Mouse (Mus musculus) left cerebral cortex, adult 2 months (tissue): ENCODE measurements around the gene Dusp6. TPM values are rescaled to one million over a fixed set of nuclear protein-coding genes. Genes with fewer than 3 reads are reported as not detected.
"Not testable (repeated sequence)": the region's sequence is repeated elsewhere in the genome, so short reads cannot be mapped to it uniquely, and the experiment has no call there.

ENCODE experiments used
- DNase-seq, 2 experiments: peaks; one replicate each; pipeline ENCODE4 v3.0.0; 2021 to 2022; ENCODE audit warnings: low spot score in 2 of 2, mixed read lengths in 1 of 2; ENCODE audit errors: extremely low spot score in 1 of 2
- H3K27ac ChIP-seq: fragments of 200-600 bp; 2 replicates; pipeline ENCODE4 v1.8.1; 2022
- H3K4me3 ChIP-seq: fragments of 200-600 bp; 2 replicates; pipeline ENCODE4 v1.8.1; 2022
- CTCF ChIP-seq: fragments of 200-600 bp; IDR thresholded peaks from 2 replicates; pipeline ENCODE4 v1.8.1; 2022; ENCODE audit warnings: antibody characterized with exemption, mild to moderate bottlenecking, moderate library complexity
- intact Hi-C: fragments of 180-260 bp; cut with DNase I; formaldehyde crosslinking; loops from one replicate; pipeline ENCODE4 v1.15.1; 2025
- long read RNA-seq, 2 experiments: library from polyadenylated mRNA; stranded (forward); transcript quantifications; one replicate each; pipeline ENCODE4 v2.0.0; 2021; ENCODE audit warnings: borderline mapping rate in 2 of 2
- total RNA-seq, 2 experiments: library from RNA; stranded (reverse); gene quantifications; 2 replicates each; pipeline ENCODE4 v1.2.3; 2021

Dusp6 gene
- total RNA-seq = 100 to 1,000 TPM; 101 to 116 TPM
- long read RNA-seq, experiment 1, transcript Dusp6-202 (2 exons, 758 nt) = minor isoform, 6 of 119 reads
- long read RNA-seq, experiment 1, transcript Dusp6-201 (3 exons, 2,796 nt) = major isoform, 104 of 119 reads
- long read RNA-seq, experiment 1, partial matches to known transcripts = 2 of 119 reads
- long read RNA-seq, experiment 1, other reads (novel, unspliced or antisense) = 7 of 119 reads
- long read RNA-seq, experiment 2, transcript Dusp6-201 (3 exons, 2,796 nt) = major isoform, 76 of 84 reads
- long read RNA-seq, experiment 2, partial matches to known transcripts = 4 of 84 reads
- long read RNA-seq, experiment 2, other reads (novel, unspliced or antisense) = 4 of 84 reads

- peak within 1 kb of the TSS; percentile 97 for H3K27ac ChIP-seq
- peak within 1 kb of the TSS; percentile 82 for H3K4me3 ChIP-seq
- DNase-seq = peak; percentile 95 to 96
- intact Hi-C loops = loop anchor here (2.0 to 5.0 kb wide), 9 partner anchors 48 to 354 kb away; partner anchors contain the start of genes Galnt4 and Poc1b
- peak; percentile 25 for TF ChIP-seq CTCF
Measured at GRCm38 (mm10) chr10:99262867-99263379, at the start of gene Dusp6. TSS of gene Dusp6 (plus strand) at chr10:99263231.

GRCm38 (mm10) chr10:99214421-99215299 is 48.4 kb upstream of the Dusp6 start:
- no peak for TF ChIP-seq CTCF
- H3K27ac ChIP-seq = no peak overlapping the region
- no peak for DNase-seq
- H3K4me3 ChIP-seq = no peak overlapping the region
- intact Hi-C loops = no loop called here

DNA sequence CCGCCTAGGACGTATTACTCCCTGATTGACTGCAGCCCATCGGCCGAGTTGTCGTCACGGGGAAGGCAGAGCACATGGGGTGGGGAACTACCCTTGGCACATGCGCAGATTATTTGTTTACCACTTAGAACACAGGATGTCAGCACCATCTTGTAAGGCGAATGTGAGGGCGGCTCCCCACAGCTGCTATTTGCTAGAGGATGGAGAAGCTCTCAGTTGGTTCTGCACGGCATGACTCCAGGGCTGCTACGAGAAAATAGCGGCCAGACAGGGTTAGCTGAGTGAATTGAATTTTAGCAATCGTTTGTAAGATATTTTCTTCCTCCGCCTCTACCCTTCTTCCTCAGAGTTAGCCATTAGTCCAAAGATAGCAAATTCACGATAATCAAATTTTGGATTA is 46.5 kb upstream of the Dusp6 start:
- intact Hi-C loops, DNase-seq, H3K4me3 ChIP-seq, H3K27ac ChIP-seq: not testable (repeated sequence)

DNA sequence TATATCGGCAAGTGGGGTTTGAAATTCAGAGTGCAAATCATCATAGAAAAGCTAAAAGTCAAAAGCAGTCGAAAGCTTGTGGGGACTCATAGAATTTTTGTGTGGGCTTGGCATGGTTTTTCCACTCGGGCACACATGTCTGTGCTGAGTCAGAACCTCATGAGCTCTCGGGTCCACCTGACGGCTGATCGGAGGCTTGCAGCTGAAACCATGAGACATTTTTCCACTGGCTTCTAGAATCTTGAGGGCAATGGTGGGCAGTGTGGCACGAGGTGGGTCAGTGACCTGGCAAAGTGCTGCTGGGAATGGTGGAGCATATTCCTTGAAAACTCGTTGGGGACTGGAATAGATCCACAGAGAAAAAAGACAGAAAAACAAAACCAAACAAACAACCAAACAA is 41.5 kb upstream of the Dusp6 start:
- H3K4me3 ChIP-seq = no peak overlapping the region
- H3K27ac ChIP-seq = no peak overlapping the region
- intact Hi-C loops = no loop called here
- DNase-seq = no peak
- no peak; the same call in 1 of the 2 replicates for TF ChIP-seq CTCF

GRCm38 (mm10) chr10:99222726-99223125 is 40.3 kb upstream of the Dusp6 start:
- no peak for DNase-seq
- no peak overlapping the region for H3K27ac ChIP-seq
- intact Hi-C loops = no loop called here
- no peak for TF ChIP-seq CTCF
- no peak overlapping the region for H3K4me3 ChIP-seq

DNA sequence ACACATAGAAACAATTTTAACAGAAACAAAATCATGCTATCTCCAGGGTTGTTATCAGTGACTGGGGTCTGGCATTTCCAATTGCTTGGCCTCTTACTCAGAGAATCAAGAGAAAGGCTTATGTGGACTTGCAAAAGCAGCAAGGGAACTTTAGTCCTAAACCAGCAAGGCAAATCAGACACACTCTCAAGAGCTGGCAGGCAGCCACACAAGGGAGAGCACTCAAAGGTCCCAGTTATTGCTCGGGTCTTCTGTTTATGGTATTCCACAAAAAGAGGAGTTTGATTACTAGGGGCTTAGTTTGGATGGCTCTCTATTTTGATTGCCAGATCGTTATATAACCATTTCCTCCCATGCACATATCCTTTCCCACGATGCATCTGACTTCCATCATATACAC is 38.8 kb upstream of the Dusp6 start:
- no peak for TF ChIP-seq CTCF
- H3K27ac ChIP-seq = no peak overlapping the region
- no peak overlapping the region for H3K4me3 ChIP-seq
- intact Hi-C loops = no loop called here
- no peak for DNase-seq

DNA sequence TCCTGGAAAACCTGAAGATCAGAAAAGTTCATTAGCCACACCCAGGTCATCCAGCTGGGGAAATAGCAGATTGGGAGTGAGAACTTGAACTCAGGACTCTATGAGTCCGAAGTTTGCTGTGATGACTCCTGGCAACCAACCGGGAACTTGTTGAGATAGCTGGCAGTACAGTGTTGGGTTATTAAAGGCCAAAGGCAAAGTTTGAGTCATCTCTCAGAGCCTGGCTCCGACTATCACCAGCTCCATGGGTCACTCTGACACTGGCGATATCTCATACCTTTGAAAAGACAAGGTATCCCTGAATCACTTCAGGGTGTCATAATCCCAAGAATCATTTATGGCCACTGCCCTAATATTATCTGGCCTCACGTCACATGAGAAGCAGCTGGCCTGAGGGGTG is 36.2 kb upstream of the Dusp6 start:
- TF ChIP-seq CTCF = no peak
- H3K4me3 ChIP-seq = no peak overlapping the region
- H3K27ac ChIP-seq = no peak overlapping the region
- DNase-seq = no peak
- intact Hi-C loops = no loop called here

- intact Hi-C loops = loop anchor here (1.0 kb wide), 1 partner anchor 33 kb away; no protein-coding TSS in a partner anchor
- Histone ChIP-seq H3K4me3 (peak overlapping the region; percentile 21; the same call in 1 of the 2 replicates), H3K27ac (peak overlapping the region; percentile 76)
- TF ChIP-seq CTCF = no peak
- peak in 1 of 2 experiments; percentile 31 for DNase-seq
Measured at GRCm38 (mm10) chr10:99227968-99228864, 34.8 kb upstream of the Dusp6 start.

GRCm38 (mm10) chr10:99229031-99229684 is 33.9 kb upstream of the Dusp6 start:
- intact Hi-C loops = no loop called here
- DNase-seq = no peak
- H3K27ac ChIP-seq = peak overlapping the region; percentile 76
- no peak overlapping the region for H3K4me3 ChIP-seq
- TF ChIP-seq CTCF = no peak

- TF ChIP-seq CTCF = no peak
- intact Hi-C loops = no loop called here
- Histone ChIP-seq H3K27ac (no peak overlapping the region), H3K4me3 (no peak overlapping the region)
- DNase-seq = no peak
Measured at GRCm38 (mm10) chr10:99232518-99233227, 30.4 kb upstream of the Dusp6 start.
